1 mouse cellular context compared by ENCODE assay signal in genomic region chr7:121071276-121071675, GRCm38 (mm10).
TF ChIP-seq lines count a peak whose summit lies in the region.

No protein-coding gene starts in this region.

TF ChIP-seq in CH12.LX, 34 proteins besides CTCF, POLR2A, EP300 and RAD21:
- TF ChIP-seq USF2 (conservative IDR thresholded peaks at IDR 0.05; ENCODE audit: low read depth, low read length) (no peak), MAFK (IDR thresholded peaks at IDR 0.05; ENCODE audit: insufficient replicate concordance, low read length) (no peak), HCFC1 (IDR thresholded peaks at IDR 0.05; ENCODE audit: low read depth, low read length) (no peak), PAX5 (IDR thresholded peaks at IDR 0.05; ENCODE audit: low read length) (no peak), ZC3H11A (IDR thresholded peaks at IDR 0.05; ENCODE audit: low read depth, low read length) (no peak), MEF2A (IDR thresholded peaks at IDR 0.05; ENCODE audit: borderline replicate concordance, low read depth, low read length) (no peak), CHD1 (IDR thresholded peaks at IDR 0.05; ENCODE audit: low read depth, low read length) (no peak), RCOR1 (conservative IDR thresholded peaks at IDR 0.05; ENCODE audit: low read depth, low read length) (no peak), E2F4 (IDR thresholded peaks at IDR 0.05; ENCODE audit: insufficient replicate concordance, low read depth, low read length) (no peak), JUN (IDR thresholded peaks at IDR 0.05; ENCODE audit: insufficient read depth, low read depth, low read length) (no peak), USF1 (IDR thresholded peaks at IDR 0.05; ENCODE audit: low read depth, low read length) (no peak), NRF1 (IDR thresholded peaks at IDR 0.05; ENCODE audit: low read depth, low read length) (no peak), MAZ (IDR thresholded peaks at IDR 0.05; ENCODE audit: low read depth, low read length) (no peak), BHLHE40 (IDR thresholded peaks at IDR 0.05; ENCODE audit: low read depth, low read length) (no peak), CHD2 (IDR thresholded peaks at IDR 0.05; ENCODE audit: low read length) (no peak), IRF4 (IDR thresholded peaks at IDR 0.05; ENCODE audit: low read depth, low read length) (no peak)
